Mouse (Mus musculus): Measurements from ENCODE around the gene Pard3.

- no peak for TF ChIP-seq POLR2A (IDR thresholded peaks at IDR 0.05; ENCODE audit: borderline replicate concordance, extremely low read depth, low read depth, low read length)
- TF ChIP-seq CTCF (IDR thresholded peaks at IDR 0.05; ENCODE audit: insufficient read depth, low read length): no peak
Measured at GRCm38 (mm10) chr8:127557566-127557965, 493.9 kb downstream of the Pard3 start.

Data from lung, adult 2 months (tissue).